Mouse (Mus musculus): ENCODE data around the gene Cabcoco1. TPM values are rescaled to one million over a fixed set of nuclear protein-coding genes. Genes with fewer than 3 reads are reported as not detected.
A peak's percentile ranks its signal among the peaks of the same experiment; 100 is the strongest.

Gene Cabcoco1
- polyA plus RNA-seq, 1 experiment from 2014 or later = 4.4 TPM

- Histone ChIP-seq H3K36me3 (ENCODE audit: control insufficient read depth, insufficient read depth, low read length) (no peaks in the 10 kb centered on the region), H3K9me3 (ENCODE audit: control insufficient read depth, low read length) (no peaks in the 10 kb centered on the region), H3K27me3 (replicated peaks; ENCODE audit: control insufficient read depth, insufficient read depth, low read length) (no peaks in the 10 kb centered on the region), H3K4me3 (ENCODE audit: low read depth, low read length) (no peak overlapping the region), H3K9ac (ENCODE audit: low read depth, low read length) (no peak overlapping the region), H3K4me1 (ENCODE audit: control insufficient read depth, insufficient read depth, low read length) (peaks cover 14% of the 10 kb centered on the region), H3K27ac (replicated peaks; ENCODE audit: low read depth, low read length) (peak overlapping the region; percentile 39; the same call in 1 of the 2 replicates), H3K4me2 (ENCODE audit: low read depth, low read length) (no peak overlapping the region)
- 64% methylated on average over 7 of the region's 7 CpGs for WGBS
- ATAC-seq (ENCODE audit: low read depth) (no peak), DNase-seq (ENCODE audit: low spot score) (no peak)
Measured at GRCm38 (mm10) chr10:68435754-68436153, 105.9 kb downstream of the Cabcoco1 start.

- WGBS = 31% methylated on average over 13 of the region's 13 CpGs
- Histone ChIP-seq H3K9ac (ENCODE audit: low read depth, low read length) (0 out of 2 replicates have a peak overlapping the region, but pooled peaks have one; percentile 6), H3K4me1 (ENCODE audit: control insufficient read depth, insufficient read depth, low read length) (peaks cover 9% of the 10 kb centered on the region), H3K9me3 (ENCODE audit: control insufficient read depth, low read length) (no peaks in the 10 kb centered on the region), H3K4me2 (ENCODE audit: low read depth, low read length) (peak overlapping the region; percentile 6; the same call in 1 of the 2 replicates), H3K4me3 (ENCODE audit: low read depth, low read length) (no peak overlapping the region), H3K36me3 (ENCODE audit: control insufficient read depth, insufficient read depth, low read length) (no peaks in the 10 kb centered on the region), H3K27ac (replicated peaks; ENCODE audit: low read depth, low read length) (peak overlapping the region; percentile 39), H3K27me3 (replicated peaks; ENCODE audit: control insufficient read depth, insufficient read depth, low read length) (no peaks in the 10 kb centered on the region)
- peak; percentile 55; the same call in 1 of the 2 replicates for ATAC-seq (ENCODE audit: low read depth)
- DNase-seq (ENCODE audit: low spot score) = peak; percentile 62
Measured at GRCm38 (mm10) chr10:68435001-68435560, 106.6 kb downstream of the Cabcoco1 start.

GRCm38 (mm10) chr10:68434045-68434639, 107.6 kb downstream of the Cabcoco1 start:
- H3K4me2 ChIP-seq (ENCODE audit: low read depth, low read length) = no peak overlapping the region
- DNase-seq (ENCODE audit: low spot score) (peak; percentile 33), ATAC-seq (ENCODE audit: low read depth) (peak; percentile 60; the same call in 1 of the 2 replicates)
- H3K27me3 ChIP-seq (replicated peaks; ENCODE audit: control insufficient read depth, insufficient read depth, low read length) = no peaks in the 10 kb centered on the region
- no peak overlapping the region for H3K4me3 ChIP-seq (ENCODE audit: low read depth, low read length)
- no peaks in the 10 kb centered on the region for H3K36me3 ChIP-seq (ENCODE audit: control insufficient read depth, insufficient read depth, low read length)
- 62% methylated on average over 9 of the region's 9 CpGs for WGBS
- no peak overlapping the region for H3K9ac ChIP-seq (ENCODE audit: low read depth, low read length)
- no peak overlapping the region for H3K27ac ChIP-seq (replicated peaks; ENCODE audit: low read depth, low read length)
- no peaks in the 10 kb centered on the region for H3K9me3 ChIP-seq (ENCODE audit: control insufficient read depth, low read length)
- no peaks in the 10 kb centered on the region; the same call in 1 of the 2 replicates for H3K4me1 ChIP-seq (ENCODE audit: control insufficient read depth, insufficient read depth, low read length)

- WGBS = 85% methylated on average over 6 of the region's 6 CpGs
- Histone ChIP-seq H3K9ac (ENCODE audit: low read depth, low read length) (no peak overlapping the region), H3K4me3 (ENCODE audit: low read depth, low read length) (no peak overlapping the region), H3K9me3 (ENCODE audit: control insufficient read depth, low read length) (no peaks in the 10 kb centered on the region), H3K4me1 (ENCODE audit: control insufficient read depth, insufficient read depth, low read length) (no peaks in the 10 kb centered on the region; the same call in 1 of the 2 replicates), H3K4me2 (ENCODE audit: low read depth, low read length) (no peak overlapping the region), H3K27ac (replicated peaks; ENCODE audit: low read depth, low read length) (no peak overlapping the region), H3K36me3 (ENCODE audit: control insufficient read depth, insufficient read depth, low read length) (no peaks in the 10 kb centered on the region), H3K27me3 (replicated peaks; ENCODE audit: control insufficient read depth, insufficient read depth, low read length) (no peaks in the 10 kb centered on the region)
- DNase-seq (ENCODE audit: low spot score) = no peak
- no peak for ATAC-seq (ENCODE audit: low read depth)
Measured at GRCm38 (mm10) chr10:68431346-68431745, 110.3 kb downstream of the Cabcoco1 start.

- H3K27ac ChIP-seq (replicated peaks; ENCODE audit: low read depth, low read length) = no peak overlapping the region
- no peaks in the 10 kb centered on the region for H3K27me3 ChIP-seq (replicated peaks; ENCODE audit: control insufficient read depth, insufficient read depth, low read length)
- no peak for DNase-seq (ENCODE audit: low spot score)
- H3K4me2 ChIP-seq (ENCODE audit: low read depth, low read length) = no peak overlapping the region
- no peaks in the 10 kb centered on the region for H3K9me3 ChIP-seq (ENCODE audit: control insufficient read depth, low read length)
- H3K36me3 ChIP-seq (ENCODE audit: control insufficient read depth, insufficient read depth, low read length) = no peaks in the 10 kb centered on the region
- no peaks in the 10 kb centered on the region; the same call in 1 of the 2 replicates for H3K4me1 ChIP-seq (ENCODE audit: control insufficient read depth, insufficient read depth, low read length)
- WGBS = 88% methylated on average over 13 of the region's 13 CpGs
- no peak for ATAC-seq (ENCODE audit: low read depth)
- H3K4me3 ChIP-seq (ENCODE audit: low read depth, low read length) = no peak overlapping the region
- no peak overlapping the region for H3K9ac ChIP-seq (ENCODE audit: low read depth, low read length)
Measured at GRCm38 (mm10) chr10:68430929-68431328, 110.8 kb downstream of the Cabcoco1 start.

- H3K27me3 ChIP-seq (replicated peaks; ENCODE audit: control insufficient read depth, insufficient read depth, low read length) = no peaks in the 10 kb centered on the region
- ATAC-seq (ENCODE audit: low read depth) = no peak
- WGBS = 86% methylated on average over 7 of the region's 7 CpGs
- DNase-seq (ENCODE audit: low spot score) = no peak
- H3K36me3 ChIP-seq (ENCODE audit: control insufficient read depth, insufficient read depth, low read length) = no peaks in the 10 kb centered on the region
- H3K4me3 ChIP-seq (ENCODE audit: low read depth, low read length) = no peak overlapping the region
- H3K9ac ChIP-seq (ENCODE audit: low read depth, low read length) = no peak overlapping the region
- H3K4me1 ChIP-seq (ENCODE audit: control insufficient read depth, insufficient read depth, low read length) = no peaks in the 10 kb centered on the region
- H3K4me2 ChIP-seq (ENCODE audit: low read depth, low read length) = no peak overlapping the region
- no peak overlapping the region for H3K27ac ChIP-seq (replicated peaks; ENCODE audit: low read depth, low read length)
- no peaks in the 10 kb centered on the region for H3K9me3 ChIP-seq (ENCODE audit: control insufficient read depth, low read length)
Measured at GRCm38 (mm10) chr10:68420393-68420920, 121.2 kb downstream of the Cabcoco1 start.

- no peaks in the 10 kb centered on the region for H3K27me3 ChIP-seq (replicated peaks; ENCODE audit: control insufficient read depth, insufficient read depth, low read length)
- no peaks in the 10 kb centered on the region for H3K36me3 ChIP-seq (ENCODE audit: control insufficient read depth, insufficient read depth, low read length)
- no peak overlapping the region for H3K4me2 ChIP-seq (ENCODE audit: low read depth, low read length)
- H3K9ac ChIP-seq (ENCODE audit: low read depth, low read length) = no peak overlapping the region
- H3K4me1 ChIP-seq (ENCODE audit: control insufficient read depth, insufficient read depth, low read length) = no peaks in the 10 kb centered on the region
- DNase-seq (ENCODE audit: low spot score) (no peak), ATAC-seq (ENCODE audit: low read depth) (no peak)
- H3K4me3 ChIP-seq (ENCODE audit: low read depth, low read length) = no peak overlapping the region
- H3K9me3 ChIP-seq (ENCODE audit: control insufficient read depth, low read length) = 0 out of 2 replicates have a peak, but pooled peaks cover 2% of the 10 kb centered on the region
- no peak overlapping the region for H3K27ac ChIP-seq (replicated peaks; ENCODE audit: low read depth, low read length)
- 74% methylated on average over 2 of the region's 2 CpGs for WGBS
Measured at GRCm38 (mm10) chr10:68419893-68420292, 121.8 kb downstream of the Cabcoco1 start.

- no peaks in the 10 kb centered on the region for H3K27me3 ChIP-seq (replicated peaks; ENCODE audit: control insufficient read depth, insufficient read depth, low read length)
- H3K9ac ChIP-seq (ENCODE audit: low read depth, low read length) = no peak overlapping the region
- 0 out of 2 replicates have a peak, but pooled peaks cover 5% of the 10 kb centered on the region for H3K9me3 ChIP-seq (ENCODE audit: control insufficient read depth, low read length)
- no peaks in the 10 kb centered on the region for H3K36me3 ChIP-seq (ENCODE audit: control insufficient read depth, insufficient read depth, low read length)
- no peak for DNase-seq (ENCODE audit: low spot score)
- no peaks in the 10 kb centered on the region for H3K4me1 ChIP-seq (ENCODE audit: control insufficient read depth, insufficient read depth, low read length)
- no peak for ATAC-seq (ENCODE audit: low read depth)
- no peak overlapping the region for H3K4me2 ChIP-seq (ENCODE audit: low read depth, low read length)
- H3K27ac ChIP-seq (replicated peaks; ENCODE audit: low read depth, low read length) = no peak overlapping the region
- H3K4me3 ChIP-seq (ENCODE audit: low read depth, low read length) = no peak overlapping the region
- WGBS = 91% methylated on average over 13 of the region's 13 CpGs
Measured at GRCm38 (mm10) chr10:68417074-68417790, 124.5 kb downstream of the Cabcoco1 start.
